Mouse (Mus musculus) stomach, embryonic 16.5 days (tissue): ENCODE data around the gene Nfx1. TPM values are rescaled to one million over a fixed set of nuclear protein-coding genes. Genes with fewer than 3 reads are reported as not detected.

Experiments
- ATAC-seq: fragments of 200-750 bp; cut with Nextera tagmentation; 2 replicates; pipeline ENCODE4 v1.8.0; 2017; ENCODE audit warnings: moderate number of reproducible peaks, moderate TSS enrichment; ENCODE audit not compliant: insufficient read depth, low FRiP score
- H3K27ac ChIP-seq: fragments of 300-500 bp; sonication (generic); 2 replicates; pipeline ENCODE4 v1.5.1; 2014; ENCODE audit warnings: low read length
- H3K27me3 ChIP-seq: fragments of 300-500 bp; sonication (generic); 2 replicates; pipeline ENCODE4 v1.6.1; 2014; ENCODE audit warnings: low read length, control low read depth, mixed read lengths; ENCODE audit not compliant: control insufficient read depth, insufficient read depth
- H3K36me3 ChIP-seq: fragments of 300-500 bp; sonication (generic); 2 replicates; pipeline ENCODE4 v1.6.1; 2014; ENCODE audit warnings: low read length; ENCODE audit not compliant: control insufficient read depth, insufficient read depth
- H3K4me1 ChIP-seq: fragments of 300-500 bp; sonication (generic); 2 replicates; pipeline ENCODE4 v1.6.1; 2014; ENCODE audit warnings: low read length, control low read depth, mixed read lengths; ENCODE audit not compliant: control insufficient read depth, insufficient read depth
- H3K4me2 ChIP-seq: fragments of 300-500 bp; sonication (generic); 2 replicates; pipeline ENCODE4 v1.6.1; 2014; ENCODE audit warnings: low read depth, low read length, mixed read lengths
- H3K4me3 ChIP-seq: fragments of 300-500 bp; sonication (generic); replicated peaks from 2 replicates; pipeline ENCODE4 v1.5.1; 2014; ENCODE audit warnings: mild to moderate bottlenecking, low read length
- H3K9ac ChIP-seq: fragments of 300-500 bp; sonication (generic); 2 replicates; pipeline ENCODE4 v1.6.1; 2014; ENCODE audit warnings: low read length
- H3K9me3 ChIP-seq: fragments of 300-500 bp; sonication (generic); replicated peaks from 2 replicates; pipeline ENCODE4 v1.6.1; 2016; ENCODE audit warnings: low read length, control low read depth; ENCODE audit not compliant: control insufficient read depth
- WGBS: fragments of 180-500 bp; shearing (Covaris S2); extraction: QIAGEN DNeasy Blood & Tissue Kit; methylation state at CpG from one replicate; pipeline ENCODE4 v1.1.7; 2014; 5-methylcytosine and 5-hydroxymethylcytosine counted together
- polyA plus RNA-seq: library from polyadenylated mRNA; unstranded; fragments of >200 nt; fragmentation: Nextera tagmentation; extraction: Ambion mirVana; gene quantifications from 2 replicates; pipeline ENCODE4 v1.2.1, GENCODE M21; 2015

The Nfx1 gene
- polyA plus RNA-seq, 1 experiment from 2014 or later = 83.2 TPM

- no peak overlapping the region for H3K4me2 ChIP-seq
- no peak overlapping the region for H3K9ac ChIP-seq
- no peaks in the 10 kb centered on the region for H3K27me3 ChIP-seq
- ATAC-seq = no peak
- H3K9me3 ChIP-seq = no peaks in the 10 kb centered on the region
- WGBS = 77% methylated on average over 13 of the region's 13 CpGs
- H3K4me3 ChIP-seq = no peak overlapping the region
- H3K27ac ChIP-seq = no peak overlapping the region
- no peaks in the 10 kb centered on the region for H3K36me3 ChIP-seq
- peaks cover 4% of the 10 kb centered on the region; the same call in 1 of the 2 replicates for H3K4me1 ChIP-seq
Measured at GRCm38 (mm10) chr4:41046254-41046795, 75.6 kb downstream of the Nfx1 start.

- H3K9me3 ChIP-seq = no peaks in the 10 kb centered on the region
- 33% methylated on average over 9 of the region's 9 CpGs for WGBS
- no peaks in the 10 kb centered on the region for H3K27me3 ChIP-seq
- peaks cover 4% of the 10 kb centered on the region; the same call in 1 of the 2 replicates for H3K4me1 ChIP-seq
- ATAC-seq = no peak
- no peaks in the 10 kb centered on the region for H3K36me3 ChIP-seq
- no peak within 1 kb of the TSS for H3K27ac ChIP-seq
- H3K4me3 ChIP-seq = no peak within 1 kb of the TSS
- no peak within 1 kb of the TSS for H3K9ac ChIP-seq
- H3K4me2 ChIP-seq = no peak within 1 kb of the TSS
Measured at GRCm38 (mm10) chr4:41047524-41048271, 77.0 kb downstream of the Nfx1 start, which contains the start of gene Aqp7. Gene Aqp7, minus strand, starts transcription at chr4:41048139.

GRCm38 (mm10) chr4:41048926-41049325 is 78.2 kb downstream of the Nfx1 start:
- Histone ChIP-seq H3K27ac (no peak overlapping the region), H3K4me1 (peaks cover 4% of the 10 kb centered on the region; the same call in 1 of the 2 replicates), H3K9ac (no peak overlapping the region), H3K4me3 (no peak overlapping the region), H3K9me3 (no peaks in the 10 kb centered on the region), H3K36me3 (no peaks in the 10 kb centered on the region), H3K27me3 (no peaks in the 10 kb centered on the region), H3K4me2 (no peak overlapping the region)
- no peak for ATAC-seq
- WGBS = 66% methylated on average over 2 of the region's 2 CpGs

- Histone ChIP-seq H3K4me2 (peak overlapping the region; percentile 47), H3K9me3 (no peaks in the 10 kb centered on the region), H3K4me3 (no peak overlapping the region; the same call in 1 of the 2 replicates), H3K27ac (no peak overlapping the region), H3K4me1 (peaks cover 11% of the 10 kb centered on the region; the same call in 1 of the 2 replicates), H3K27me3 (no peaks in the 10 kb centered on the region), H3K9ac (peak overlapping the region; percentile 48; the same call in 1 of the 2 replicates), H3K36me3 (no peaks in the 10 kb centered on the region)
- ATAC-seq = peak; percentile 77
- 30% methylated on average over 16 of the region's 16 CpGs for WGBS
Measured at GRCm38 (mm10) chr4:41050726-41051675, 80.3 kb downstream of the Nfx1 start.

GRCm38 (mm10) chr4:41051781-41052180 is 81.1 kb downstream of the Nfx1 start:
- H3K9me3 ChIP-seq = no peaks in the 10 kb centered on the region
- H3K27ac ChIP-seq = no peak overlapping the region
- H3K9ac ChIP-seq = no peak overlapping the region
- no peaks in the 10 kb centered on the region for H3K27me3 ChIP-seq
- H3K36me3 ChIP-seq = no peaks in the 10 kb centered on the region
- H3K4me2 ChIP-seq = no peak overlapping the region
- 74% methylated on average over 7 of the region's 7 CpGs for WGBS
- no peak overlapping the region for H3K4me3 ChIP-seq
- peaks cover 11% of the 10 kb centered on the region; the same call in 1 of the 2 replicates for H3K4me1 ChIP-seq
- no peak for ATAC-seq

GRCm38 (mm10) chr4:41055111-41055510 is 84.4 kb downstream of the Nfx1 start:
- Histone ChIP-seq H3K36me3 (no peaks in the 10 kb centered on the region), H3K4me2 (peak overlapping the region; percentile 17; the same call in 1 of the 2 replicates), H3K4me1 (peaks cover 18% of the 10 kb centered on the region), H3K9me3 (no peaks in the 10 kb centered on the region), H3K27ac (peak overlapping the region; percentile 54), H3K9ac (no peak overlapping the region), H3K4me3 (no peak overlapping the region), H3K27me3 (no peaks in the 10 kb centered on the region)
- ATAC-seq = peak; percentile 54; the same call in 1 of the 2 replicates
- 42% methylated on average over 13 of the region's 13 CpGs for WGBS

- Histone ChIP-seq H3K27ac (no peak overlapping the region), H3K27me3 (no peaks in the 10 kb centered on the region), H3K4me2 (no peak overlapping the region), H3K36me3 (no peaks in the 10 kb centered on the region), H3K4me1 (peaks cover 15% of the 10 kb centered on the region; the same call in 1 of the 2 replicates), H3K9me3 (no peaks in the 10 kb centered on the region), H3K9ac (no peak overlapping the region), H3K4me3 (no peak overlapping the region)
- no peak for ATAC-seq
- WGBS = 33% methylated on average over 1 of the region's 1 CpGs
Measured at GRCm38 (mm10) chr4:41056253-41056652, 85.5 kb downstream of the Nfx1 start.

GRCm38 (mm10) chr4:41056742-41057332 is 86.1 kb downstream of the Nfx1 start:
- WGBS = 57% methylated on average over 7 of the region's 7 CpGs
- H3K9me3 ChIP-seq = no peaks in the 10 kb centered on the region
- no peak overlapping the region for H3K4me2 ChIP-seq
- H3K27ac ChIP-seq = no peak overlapping the region
- no peaks in the 10 kb centered on the region for H3K36me3 ChIP-seq
- H3K9ac ChIP-seq = 0 out of 2 replicates have a peak overlapping the region, but pooled peaks have one; percentile 52
- peaks cover 15% of the 10 kb centered on the region; the same call in 1 of the 2 replicates for H3K4me1 ChIP-seq
- no peak overlapping the region for H3K4me3 ChIP-seq
- ATAC-seq = no peak
- no peaks in the 10 kb centered on the region for H3K27me3 ChIP-seq
